Mouse (Mus musculus) kidney, postnatal 25 days (tissue): Measurements from ENCODE around the gene Scnn1g.

Experiments used
- DNase-seq, 2 experiments: peaks; one replicate each; pipeline ENCODE4 v3.0.0; 2021; ENCODE audit warnings: mixed read lengths in 2 of 2

Scnn1g gene

GRCm38 (mm10) chr7:121778980-121779379, 44.7 kb downstream of the Scnn1g start:
- no peak for DNase-seq

GRCm38 (mm10) chr7:121779409-121779808, 45.1 kb downstream of the Scnn1g start:
- DNase-seq = no peak

- DNase-seq = no peak
These were observed 48.1 kb downstream of the Scnn1g start for GRCm38 (mm10) chr7:121782188-121782909.

GRCm38 (mm10) chr7:121785651-121786228, 51.5 kb downstream of the Scnn1g start:
- DNase-seq = no peak

GRCm38 (mm10) chr7:121797781-121798180, 63.5 kb downstream of the Scnn1g start:
- no peak for DNase-seq

- no peak for DNase-seq
These were observed 68.2 kb downstream of the Scnn1g start for GRCm38 (mm10) chr7:121802471-121802870.

GRCm38 (mm10) chr7:121803011-121803410, 68.7 kb downstream of the Scnn1g start:
- no peak for DNase-seq

- DNase-seq = no peak
These were observed 71.7 kb downstream of the Scnn1g start for GRCm38 (mm10) chr7:121805811-121806496.

- DNase-seq = no peak
These were observed 73.7 kb downstream of the Scnn1g start for GRCm38 (mm10) chr7:121807726-121808580.
